Mouse (Mus musculus) MEL (cell line): Measurements from ENCODE around the gene Myh10. TPM values are rescaled to one million over a fixed set of nuclear protein-coding genes. Genes with fewer than 3 reads are reported as not detected.

Source experiments
- DNase-seq: peaks from one replicate; pipeline ENCODE4 v3.0.0; 2011; ENCODE audit warnings: low read depth, low spot score
- H3K27ac ChIP-seq: 2 replicates; pipeline ENCODE4 v1.5.1; 2012; ENCODE audit warnings: low read depth, mild to moderate bottlenecking, control low read depth, low read length, moderate library complexity; ENCODE audit not compliant: control insufficient read depth
- H3K27me3 ChIP-seq, 2 experiments: fragments of 150-350 bp in 1 of 2; sonication (generic) in 1 of 2; 2 replicates each; pipeline ENCODE4 v1.6.1; 2012; ENCODE audit warnings: low read length in 2 of 2, mild to moderate bottlenecking in 2 of 2, improper control_type of control experiment in 1 of 2, moderate library complexity in 1 of 2; ENCODE audit not compliant: insufficient read depth in 2 of 2, control insufficient read depth in 1 of 2
- H3K36me3 ChIP-seq, 2 experiments: 2 replicates each; pipeline ENCODE4 v1.6.1; 2012 to 2014; ENCODE audit warnings: low read length in 2 of 2, improper control_type of control experiment in 1 of 2, inconsistent platforms in 1 of 2, mild to moderate bottlenecking in 1 of 2; ENCODE audit not compliant: insufficient read depth in 2 of 2, control insufficient read depth in 1 of 2
- H3K4me1 ChIP-seq, 2 experiments: fragments of 150-350 bp in 1 of 2; sonication (generic) in 1 of 2; 2 replicates each; pipeline ENCODE4 v1.6.1; 2012; ENCODE audit warnings: low read length in 2 of 2, improper control_type of control experiment in 1 of 2, mild to moderate bottlenecking in 1 of 2; ENCODE audit not compliant: insufficient read depth in 2 of 2, control insufficient read depth in 1 of 2
- H3K4me3 ChIP-seq, 2 experiments: fragments of 150-350 bp in 1 of 2; sonication (generic) in 1 of 2; 2 replicates each; pipeline ENCODE4 v1.5.1; 2012; ENCODE audit warnings: low read depth in 2 of 2, low read length in 2 of 2, mild to moderate bottlenecking in 2 of 2, moderate library complexity in 2 of 2, control low read depth in 1 of 2, improper control_type of control experiment in 1 of 2; ENCODE audit not compliant: control insufficient read depth in 1 of 2, insufficient read depth in 1 of 2
- H3K79me2 ChIP-seq: 2 replicates; pipeline ENCODE4 v1.6.1; 2012; ENCODE audit warnings: mild to moderate bottlenecking, low read length, moderate library complexity; ENCODE audit not compliant: control insufficient read depth, poor library complexity, insufficient read depth
- H3K9ac ChIP-seq: 2 replicates; pipeline ENCODE4 v1.6.1; 2012; ENCODE audit warnings: low read depth, mild to moderate bottlenecking, control low read depth, low read length, moderate library complexity; ENCODE audit not compliant: control insufficient read depth, poor library complexity, severe bottlenecking
- H3K9me3 ChIP-seq: fragments of 150-350 bp; sonication (generic); replicated peaks from 2 replicates; pipeline ENCODE4 v1.6.1; 2012; ENCODE audit warnings: mild to moderate bottlenecking, low read length, improper control_type of control experiment, moderate library complexity; ENCODE audit not compliant: insufficient read depth
- CHD1 ChIP-seq: IDR thresholded peaks from 2 replicates; pipeline ENCODE4 v1.6.1; 2012; ENCODE audit warnings: low read depth, mild to moderate bottlenecking, inconsistent platforms, low read length, improper control_type of control experiment
- CHD2 ChIP-seq: IDR thresholded peaks from 2 replicates; pipeline ENCODE4 v1.6.1; 2011; ENCODE audit warnings: low read length, improper control_type of control experiment
- CTCF ChIP-seq, 3 experiments: IDR thresholded peaks in 2 of 3; conservative IDR thresholded peaks in 1 of 3; 2 replicates each; pipeline ENCODE4 v1.5.1; 2011 to 2012; ENCODE audit warnings: low read length in 3 of 3, low read depth in 2 of 3, mild to moderate bottlenecking in 2 of 3, improper control_type of control experiment in 1 of 3, inconsistent platforms in 1 of 3, mixed read lengths in 1 of 3, moderate library complexity in 1 of 3; ENCODE audit not compliant: control insufficient read depth in 1 of 3, insufficient read depth in 1 of 3, poor library complexity in 1 of 3, severe bottlenecking in 1 of 3
- ELF1 ChIP-seq: IDR thresholded peaks from 2 replicates; pipeline ENCODE4 v1.6.1; 2014; ENCODE audit warnings: low read depth, mild to moderate bottlenecking, inconsistent platforms, low read length, improper control_type of control experiment, moderate library complexity
- GABPA ChIP-seq: IDR thresholded peaks from 2 replicates; pipeline ENCODE4 v1.6.1; 2012; ENCODE audit warnings: low read depth, mild to moderate bottlenecking, inconsistent platforms, low read length, improper control_type of control experiment, moderate library complexity
- GATA1 ChIP-seq: IDR thresholded peaks from 2 replicates; pipeline ENCODE4 v1.6.1; 2011; ENCODE audit warnings: low read depth, low read length, improper control_type of control experiment
- HCFC1 ChIP-seq: IDR thresholded peaks from 2 replicates; pipeline ENCODE4 v1.6.1; 2012; ENCODE audit warnings: low read depth, mild to moderate bottlenecking, inconsistent platforms, low read length, improper control_type of control experiment, moderate library complexity
- KAT2A ChIP-seq: conservative IDR thresholded peaks from 2 replicates; pipeline ENCODE4 v1.6.1; 2012; ENCODE audit warnings: low read depth, low read length, improper control_type of control experiment, inconsistent platforms
- MAFK ChIP-seq: IDR thresholded peaks from 2 replicates; pipeline ENCODE4 v1.6.1; 2011; ENCODE audit warnings: low read depth, mild to moderate bottlenecking, low read length, improper control_type of control experiment, borderline replicate concordance
- MAX ChIP-seq: IDR thresholded peaks from 2 replicates; pipeline ENCODE4 v1.6.1; 2011; ENCODE audit warnings: low read length, improper control_type of control experiment
- MEF2A ChIP-seq: IDR thresholded peaks from 2 replicates; pipeline ENCODE4 v1.6.1; 2014; ENCODE audit warnings: low read depth, mild to moderate bottlenecking, inconsistent platforms, low read length, improper control_type of control experiment; ENCODE audit not compliant: poor library complexity, insufficient replicate concordance, severe bottlenecking; ENCODE audit errors: extremely low read depth
- MXI1 ChIP-seq: IDR thresholded peaks from 2 replicates; pipeline ENCODE4 v1.6.1; 2011; ENCODE audit warnings: mild to moderate bottlenecking, low read depth, low read length, improper control_type of control experiment
- MYC ChIP-seq: IDR thresholded peaks from 2 replicates; pipeline ENCODE4 v1.6.1; 2011; ENCODE audit warnings: low read depth, mild to moderate bottlenecking, low read length, improper control_type of control experiment, moderate library complexity
- NELFE ChIP-seq: IDR thresholded peaks from 2 replicates; pipeline ENCODE4 v1.6.1; 2011; ENCODE audit warnings: low read depth, low read length, improper control_type of control experiment
- POLR2A ChIP-seq, 2 experiments: IDR thresholded peaks; 2 replicates each; pipeline ENCODE4 v1.6.1; 2011 to 2012; ENCODE audit warnings: low read length in 2 of 2, mild to moderate bottlenecking in 2 of 2, control low read depth in 1 of 2, improper control_type of control experiment in 1 of 2, low read depth in 1 of 2, moderate library complexity in 1 of 2; ENCODE audit not compliant: control insufficient read depth in 1 of 2, insufficient read depth in 1 of 2, poor library complexity in 1 of 2
- POLR2AphosphoS2 ChIP-seq: IDR thresholded peaks from 2 replicates; pipeline ENCODE4 v1.6.1; 2011; ENCODE audit warnings: low read length, improper control_type of control experiment
- POLR2AphosphoS5 ChIP-seq: IDR thresholded peaks from 2 replicates; pipeline ENCODE4 v1.6.1; 2012; ENCODE audit warnings: low read depth, borderline replicate concordance, mild to moderate bottlenecking, inconsistent platforms, low read length, moderate library complexity, mixed read lengths
- RAD21 ChIP-seq: IDR thresholded peaks from 2 replicates; pipeline ENCODE4 v1.6.1; 2011; ENCODE audit warnings: mild to moderate bottlenecking, low read depth, low read length, improper control_type of control experiment
- SIN3A ChIP-seq: IDR thresholded peaks from 2 replicates; pipeline ENCODE4 v1.6.1; 2012; ENCODE audit warnings: low read length, improper control_type of control experiment, inconsistent platforms
- SMC3 ChIP-seq: IDR thresholded peaks from 2 replicates; pipeline ENCODE4 v1.6.1; 2011; ENCODE audit warnings: low read depth, low read length, improper control_type of control experiment
- TAL1 ChIP-seq: IDR thresholded peaks from 2 replicates; pipeline ENCODE4 v1.6.1; 2012; ENCODE audit warnings: mild to moderate bottlenecking, inconsistent platforms, low read length, moderate library complexity, mixed read lengths
- UBTF ChIP-seq: IDR thresholded peaks from 2 replicates; pipeline ENCODE4 v1.6.1; 2012; ENCODE audit warnings: low read depth, mild to moderate bottlenecking, inconsistent platforms, low read length, improper control_type of control experiment, moderate library complexity, borderline replicate concordance; ENCODE audit not compliant: insufficient read depth
- USF1 ChIP-seq: IDR thresholded peaks from 2 replicates; pipeline ENCODE4 v1.6.1; 2014; ENCODE audit warnings: low read depth, mild to moderate bottlenecking, inconsistent platforms, low read length, improper control_type of control experiment, moderate library complexity
- USF2 ChIP-seq, 2 experiments: IDR thresholded peaks; 2 replicates each; pipeline ENCODE4 v1.6.1; 2011 to 2012; ENCODE audit warnings: improper control_type of control experiment in 2 of 2, low read length in 2 of 2, borderline replicate concordance in 1 of 2, inconsistent platforms in 1 of 2, low read depth in 1 of 2, mild to moderate bottlenecking in 1 of 2; ENCODE audit not compliant: insufficient read depth in 1 of 2
- ZKSCAN1 ChIP-seq: IDR thresholded peaks from 2 replicates; pipeline ENCODE4 v1.6.1; 2012; ENCODE audit warnings: low read depth, mild to moderate bottlenecking, inconsistent platforms, low read length, improper control_type of control experiment, moderate library complexity
- ZMIZ1 ChIP-seq: IDR thresholded peaks from 2 replicates; pipeline ENCODE4 v1.6.1; 2012; ENCODE audit warnings: low read depth, mild to moderate bottlenecking, inconsistent platforms, low read length, improper control_type of control experiment, moderate library complexity
- ZNF384 ChIP-seq: IDR thresholded peaks from 2 replicates; pipeline ENCODE4 v1.6.1; 2012; ENCODE audit warnings: low read depth, mild to moderate bottlenecking, inconsistent platforms, low read length, improper control_type of control experiment
- polyA plus RNA-seq, 2 experiments: library from polyadenylated mRNA; stranded (reverse) in 1 of 2; unstranded in 1 of 2; fragments of >175 nt in 1 of 2; fragments of >200 nt in 1 of 2; gene quantifications; 2 replicates each; pipeline versions ENCODE4 v1.2.1 to v1.2.4; 2012; ENCODE audit warnings: low replicate concordance in 2 of 2, low read depth in 1 of 2; ENCODE audit not compliant: insufficient read length in 2 of 2, insufficient read depth in 1 of 2, missing spikeins in 1 of 2
- total RNA-seq: library from RNA; depleted of rRNA; stranded (reverse); fragments of 300-350 nt; gene quantifications from 2 replicates; pipeline ENCODE4 v1.2.3, GENCODE M21; 2012

Gene Myh10
- total and polyA plus RNA-seq, 3 experiments: 99.3 to 187 (median 127) TPM

DNA sequence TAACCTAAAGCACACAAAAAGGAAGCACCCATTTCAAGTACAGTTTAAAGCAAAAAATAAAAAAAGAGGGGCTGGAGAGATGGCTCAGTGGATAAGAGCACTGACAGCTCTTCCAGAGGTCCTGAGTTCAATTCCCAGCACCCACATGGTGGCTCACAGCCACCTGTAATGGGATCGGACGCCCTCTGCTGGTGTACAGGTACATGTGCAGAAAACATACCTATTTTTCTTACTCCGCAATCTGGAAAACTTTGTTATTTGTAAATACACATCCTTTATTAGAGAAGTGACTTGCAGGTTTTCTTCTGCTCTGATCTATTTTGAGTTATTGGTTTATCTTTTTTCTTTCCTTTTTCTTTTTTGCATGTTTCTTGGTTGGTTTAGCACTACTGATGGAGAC is 37.3 kb downstream of the Myh10 start:
- H3K4me1 ChIP-seq: no peaks in the 10 kb centered on the region; a peak in 1 of 4 replicates
- no peak overlapping the region for H3K9ac ChIP-seq
- H3K79me2 ChIP-seq: peaks cover 14% of the 10 kb centered on the region
- peaks cover 0 to 51% of the 10 kb centered on the region in 2 experiments; a peak in 2 of 4 replicates for H3K36me3 ChIP-seq
- TF ChIP-seq ZMIZ1 (no peak), TAL1 (no peak), POLR2AphosphoS5 (no peak), ZNF384 (no peak), CTCF (IDR thresholded peaks at IDR 0.05 in 2 of 3, conservative IDR thresholded peaks at IDR 0.05 in 1 of 3; ENCODE audit: control insufficient read depth in 1 of 3, insufficient read depth in 1 of 3, low read depth in 2 of 3, low read length in 3 of 3, poor library complexity in 1 of 3, severe bottlenecking in 1 of 3) (peak; percentile 31 to 52 (median 45)), SMC3 (peak; percentile 34; the same call in 1 of the 2 replicates), MYC (0 out of 2 replicates have a peak, but pooled peaks have one; percentile 12), GATA1 (no peak), SIN3A (no peak), MXI1 (no peak), RAD21 (peak; percentile 21)
- TF ChIP-seq, all 39 proteins: peak for 4
- H3K27me3 ChIP-seq: no peaks in the 10 kb centered on the region
- H3K27ac ChIP-seq: no peak overlapping the region
- no peak overlapping the region for H3K4me3 ChIP-seq
- H3K9me3 ChIP-seq: no peaks in the 10 kb centered on the region
- peak; percentile 34 for DNase-seq

DNA sequence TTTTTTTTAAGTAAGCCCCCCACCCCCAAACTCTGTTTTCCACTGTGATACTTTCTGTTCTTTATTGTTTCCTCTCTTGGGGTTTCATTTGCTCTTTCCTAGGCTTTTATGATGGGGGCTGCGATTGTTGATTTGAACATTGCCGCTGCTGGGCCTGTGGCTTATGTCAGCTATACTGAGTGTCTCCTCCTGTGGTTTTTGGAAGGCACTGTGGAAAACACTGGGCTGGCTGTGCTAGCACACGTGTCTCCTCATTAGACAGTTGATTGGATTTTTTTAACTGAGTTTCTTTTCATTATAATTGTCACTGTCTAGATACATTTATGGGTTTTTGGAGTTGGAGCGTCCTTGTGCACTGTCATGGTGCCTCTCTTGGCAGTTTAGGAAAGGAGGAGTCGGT is 39.4 kb downstream of the Myh10 start:
- H3K4me3 ChIP-seq: no peak overlapping the region
- no peak for DNase-seq
- no peak overlapping the region for H3K9ac ChIP-seq
- peaks cover 0 to 56% of the 10 kb centered on the region in 2 experiments; a peak in 2 of 4 replicates for H3K36me3 ChIP-seq
- H3K27me3 ChIP-seq: no peaks in the 10 kb centered on the region
- H3K27ac ChIP-seq: no peak overlapping the region
- H3K9me3 ChIP-seq: no peaks in the 10 kb centered on the region
- TF ChIP-seq POLR2A (IDR thresholded peaks at IDR 0.05; ENCODE audit: control insufficient read depth in 1 of 2, insufficient read depth in 1 of 2, low read depth in 1 of 2, low read length in 2 of 2, poor library complexity in 1 of 2) (no peak), HCFC1 (no peak), CHD2 (no peak), ELF1 (no peak), CHD1 (no peak), ZNF384 (no peak)
- H3K4me1 ChIP-seq: no peaks in the 10 kb centered on the region; a peak in 1 of 4 replicates
- peaks cover 11% of the 10 kb centered on the region for H3K79me2 ChIP-seq

DNA sequence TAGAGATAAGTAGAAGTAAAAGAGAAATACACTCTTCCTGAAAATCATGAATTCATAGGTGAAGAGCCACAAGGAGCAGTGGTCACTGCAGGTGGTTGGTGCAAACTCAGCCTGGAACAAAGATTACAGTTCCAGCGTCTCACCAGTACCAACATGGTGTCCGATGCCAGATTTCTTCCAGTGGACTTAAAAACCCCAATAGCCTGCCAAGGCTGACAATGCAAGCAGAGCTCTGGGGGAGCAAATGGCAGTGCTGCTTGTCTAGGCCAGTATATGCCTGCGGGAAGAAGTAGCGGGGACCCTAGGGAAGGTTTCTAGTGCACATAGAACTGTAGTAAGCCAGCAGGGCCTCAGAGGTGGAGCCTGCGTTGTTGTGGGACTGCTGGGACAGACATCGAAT is 40.7 kb downstream of the Myh10 start:
- H3K9me3 ChIP-seq: no peaks in the 10 kb centered on the region
- no peaks in the 10 kb centered on the region for H3K27me3 ChIP-seq
- no peak overlapping the region for H3K4me3 ChIP-seq
- peaks cover 8% of the 10 kb centered on the region for H3K79me2 ChIP-seq
- H3K9ac ChIP-seq: no peak overlapping the region
- H3K36me3 ChIP-seq: peaks cover 0 to 52% of the 10 kb centered on the region in 2 experiments; a peak in 2 of 4 replicates
- H3K27ac ChIP-seq: no peak overlapping the region
- no peak for DNase-seq
- no peaks in the 10 kb centered on the region for H3K4me1 ChIP-seq
- TF ChIP-seq NELFE: no peak
- TF ChIP-seq UBTF: no peak
- TF ChIP-seq MAX: no peak
- no peak for TF ChIP-seq KAT2A
- TF ChIP-seq ZNF384: no peak
- no peak for TF ChIP-seq GABPA
- TF ChIP-seq ZKSCAN1: no peak
- TF ChIP-seq HCFC1: no peak
- no peak for TF ChIP-seq MEF2A
- no peak for TF ChIP-seq USF1
- no peak for TF ChIP-seq POLR2AphosphoS2
- TF ChIP-seq USF2 (IDR thresholded peaks at IDR 0.05; ENCODE audit: borderline replicate concordance in 1 of 2, insufficient read depth in 1 of 2, low read depth in 1 of 2, low read length in 2 of 2): no peak
- TF ChIP-seq RAD21: no peak
- no peak for TF ChIP-seq MAFK
